Mouse (Mus musculus) heart, postnatal 25 days (tissue): ENCODE measurements around the gene Ptgds. TPM values are rescaled to one million over a fixed set of nuclear protein-coding genes. Genes with fewer than 3 reads are reported as not detected.

Experiments used
- DNase-seq: peaks from one replicate; pipeline ENCODE4 v3.0.0; 2022; ENCODE audit warnings: low spot score
- intact Hi-C: fragments of 180-260 bp; cut with DNase I; formaldehyde crosslinking; loops from one replicate; pipeline ENCODE4 v1.15.1; 2025
- microRNA-seq: library from miRNA; unstranded; fragments of <30 nt; microRNA quantifications from one replicate; pipeline ENCODE4 v1.2.0, GENCODE M21; 2022
- total RNA-seq, 2 experiments: library from RNA; stranded (reverse); gene quantifications; 2 replicates each; pipeline ENCODE4 v1.2.3; 2021

The Ptgds gene
- total RNA-seq, 2 experiments from 2014 or later = 117 to 160 TPM

DNA sequence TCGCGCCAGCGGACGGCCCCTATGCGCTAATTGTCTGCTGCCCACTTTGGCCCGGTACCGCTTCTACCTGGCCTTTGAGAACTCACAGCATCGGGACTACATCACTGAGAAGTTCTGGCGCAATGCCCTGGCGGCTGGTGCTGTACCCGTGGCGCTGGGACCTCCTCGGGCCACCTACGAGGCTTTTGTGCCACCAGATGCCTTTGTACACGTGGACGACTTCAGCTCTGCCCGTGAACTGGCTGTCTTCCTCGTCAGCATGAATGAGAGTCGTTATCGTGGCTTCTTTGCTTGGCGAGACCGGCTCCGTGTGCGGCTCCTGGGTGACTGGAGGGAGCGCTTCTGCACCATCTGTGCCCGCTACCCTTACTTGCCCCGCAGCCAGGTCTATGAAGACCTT, 44.4 kb downstream of the Ptgds start:
- no peak for DNase-seq
- intact Hi-C loops = loop anchor here (5.0 kb wide), 1 partner anchor 127 kb away; no protein-coding TSS in a partner anchor

- intact Hi-C loops = no loop called here
- DNase-seq = no peak
Observed at GRCm38 (mm10) chr2:25423626-25424025, 46.2 kb downstream of the Ptgds start.

GRCm38 (mm10) chr2:25422587-25423410, 47.0 kb downstream of the Ptgds start, which contains the start of gene Fut7:
TSS of gene Fut7 (plus strand) at chr2:25423267.
- intact Hi-C loops = no loop called here
- no peak for DNase-seq

GRCm38 (mm10) chr2:25421896-25422295, 48.0 kb downstream of the Ptgds start:
- intact Hi-C loops = loop anchor here (1.0 kb wide), 1 partner anchor 61 kb away; no protein-coding TSS in a partner anchor
- DNase-seq = no peak

DNA sequence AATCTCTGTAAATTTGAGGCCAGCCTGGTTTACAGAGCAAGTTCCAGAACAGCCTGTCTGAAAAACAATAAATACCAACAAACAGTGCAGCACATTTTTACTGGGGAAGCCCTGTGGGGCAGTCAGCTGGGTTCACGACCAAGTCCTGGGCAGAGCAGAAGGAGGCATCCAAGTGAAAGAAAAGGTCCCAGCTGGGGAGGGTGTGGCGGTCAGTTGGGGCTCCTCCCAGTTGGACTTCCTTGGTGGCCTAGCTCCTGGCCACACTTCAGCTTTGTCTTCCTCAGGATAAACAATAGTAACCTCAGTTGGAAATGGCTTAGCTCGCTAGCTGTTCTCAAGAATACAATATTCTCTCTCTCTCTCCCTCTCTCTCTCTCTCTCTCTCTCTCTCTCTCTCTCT, 52.4 kb downstream of the Ptgds start:
- no peak for DNase-seq
- intact Hi-C loops = no loop called here

Small RNA genes within 50 kb of the gene (microRNA-seq; reads per million reads assigned to microRNA genes)
- gene Mir3087 = 1.1 reads per million

Other genes starting within 250 kb of the Ptgds start
- gene Tubb4b, start 245.3 kb downstream of the Ptgds start, total RNA-seq = 100 to 1,000 TPM; 258 to 313 TPM
- not detected for gene Slc34a3, start 235.7 kb downstream of the Ptgds start, total RNA-seq
- gene Rnf224, start 233.3 kb downstream of the Ptgds start, total RNA-seq = not detected
- gene Rnf208, start 227.8 kb downstream of the Ptgds start, total RNA-seq = under 1 TPM in 1 of 2 experiments, not detected in 1; 0.53 TPM
- gene Cysrt1, start 227.6 kb downstream of the Ptgds start, total RNA-seq = not detected
- gene AL732309.1, start 223.2 kb downstream of the Ptgds start, total RNA-seq = 1 to 10 TPM; 1.5 to 1.7 TPM
- 10 to 100 TPM; 12.6 to 13.2 TPM for gene Tmem203, start 214.6 kb downstream of the Ptgds start, total RNA-seq
- 1 to 10 TPM; 3.6 to 6.0 TPM for gene Tprn, start 207.4 kb downstream of the Ptgds start, total RNA-seq
- gene Ssna1, start 197.6 kb downstream of the Ptgds start, total RNA-seq = 10 to 100 TPM; 36.7 to 40.5 TPM
- 10 to 100 TPM; 38.4 to 40.7 TPM for gene Anapc2, start 197.6 kb downstream of the Ptgds start, total RNA-seq
- not detected for gene Tmem210, start 181.9 kb downstream of the Ptgds start, total RNA-seq
- not detected for gene Lrrc26, start 180.1 kb downstream of the Ptgds start, total RNA-seq
- gene Grin1, start 150.9 kb downstream of the Ptgds start, total RNA-seq = not detected
- gene Man1b1, start 137.7 kb downstream of the Ptgds start, total RNA-seq = 10 to 100 TPM; 18.0 to 20.9 TPM
- gene Dpp7, start 113.7 kb downstream of the Ptgds start, total RNA-seq = 1 to 10 TPM; 3.0 to 3.4 TPM
- gene Uap1l1, start 104.4 kb downstream of the Ptgds start, total RNA-seq = 1 to 10 TPM; 4.0 to 6.1 TPM
- gene Sapcd2, start 97.7 kb downstream of the Ptgds start, total RNA-seq = under 1 TPM; 0.16 to 0.50 TPM
- 10 to 100 TPM; 10.8 to 13.9 TPM for gene Entpd2, start 74.2 kb downstream of the Ptgds start, total RNA-seq
- 10 to 100 TPM; 25.1 to 27.7 TPM for gene Npdc1, start 70.7 kb downstream of the Ptgds start, total RNA-seq
- gene Fut7, start 46.8 kb downstream of the Ptgds start, total RNA-seq = under 1 TPM in 1 of 2 experiments, not detected in 1; 0.34 TPM
- 10 to 100 TPM; 31.2 to 36.2 TPM for gene Abca2, start 41.3 kb downstream of the Ptgds start, total RNA-seq
- gene Clic3, start 13.2 kb downstream of the Ptgds start, total RNA-seq = 1 to 10 TPM; 2.4 to 3.6 TPM
- gene Paxx, start 9.0 kb downstream of the Ptgds start, total RNA-seq = 10 to 100 TPM; 17.4 to 20.8 TPM
- not detected for gene Lcn12, start 23.9 kb upstream of the Ptgds start, total RNA-seq
- gene Fbxw5, start 30.7 kb upstream of the Ptgds start, total RNA-seq = 10 to 100 TPM; 85.7 to 91.2 TPM
- gene C8g, start 31.7 kb upstream of the Ptgds start, total RNA-seq = under 1 TPM; 0.73 to 0.75 TPM
- gene Traf2, start 76.9 kb upstream of the Ptgds start, total RNA-seq = 10 to 100 TPM; 15.4 to 17.3 TPM
- 100 to 1,000 TPM; 209 to 218 TPM for gene Edf1, start 87.8 kb upstream of the Ptgds start, total RNA-seq
- gene Mamdc4, start 104.8 kb upstream of the Ptgds start, total RNA-seq = 1 to 10 TPM; 1.3 to 3.2 TPM
- gene Phpt1, start 105.2 kb upstream of the Ptgds start, total RNA-seq = 10 to 100 TPM; 63.0 to 70.0 TPM
- under 1 TPM; 0.08 to 0.10 TPM for gene Ajm1, start 111.7 kb upstream of the Ptgds start, total RNA-seq
- gene Rabl6, start 138.5 kb upstream of the Ptgds start, total RNA-seq = 10 to 100 TPM; 61.8 to 66.1 TPM
- gene Ccdc183, start 147.6 kb upstream of the Ptgds start, total RNA-seq = not detected
- 10 to 100 TPM; 27.9 to 31.6 TPM for gene Tmem141, start 152.0 kb upstream of the Ptgds start, total RNA-seq
- 1 to 10 TPM; 4.8 to 5.8 TPM for gene Fcna, start 158.0 kb upstream of the Ptgds start, total RNA-seq
- gene Lcn8, start 183.1 kb upstream of the Ptgds start, total RNA-seq = under 1 TPM; 0.73 to 0.99 TPM
- not detected for gene Lcn5, start 187.9 kb upstream of the Ptgds start, total RNA-seq
- not detected for gene Lcn6, start 206.7 kb upstream of the Ptgds start, total RNA-seq
- gene Lcn10, start 212.7 kb upstream of the Ptgds start, total RNA-seq = not detected
- not detected for gene Obp2a, start 230.0 kb upstream of the Ptgds start, total RNA-seq
- gene Bmyc, start 236.7 kb upstream of the Ptgds start, total RNA-seq = 10 to 100 TPM in 1 of 2 experiments, 1 to 10 TPM in 1; 9.7 to 13.7 TPM